Mouse (Mus musculus) megakaryocyte, embryonic 14.5 days (primary cell): ENCODE measurements around the gene Fbxl17.

Experiments
- FLI1 ChIP-seq: IDR thresholded peaks from 2 replicates; pipeline ENCODE4 v1.6.1; 2012; ENCODE audit warnings: low read length, inconsistent platforms, mixed read lengths
- GATA1 ChIP-seq: IDR thresholded peaks from 3 replicates; pipeline ENCODE4 v1.6.1; 2012; ENCODE audit warnings: mixed read lengths, low read length, inconsistent platforms, borderline replicate concordance

GRCm38 (mm10) chr17:63171890-63172491, 327.8 kb downstream of the Fbxl17 start:
- TF ChIP-seq GATA1, result no peak
- TF ChIP-seq FLI1, result no peak
